Mouse (Mus musculus) left cerebral cortex, adult 8-10 months (tissue): ENCODE results near the gene B3galnt1. TPM values are rescaled to one million over a fixed set of nuclear protein-coding genes. Genes with fewer than 3 reads are reported as not detected.

Source experiments
- total RNA-seq, 4 experiments: library from RNA; stranded (reverse); gene quantifications; 2 replicates each; pipeline ENCODE4 v1.2.4; 2022

B3galnt1 gene
- total RNA-seq, 4 experiments from 2014 or later = 47.7 to 50.6 (median 48.5) TPM

Other genes with a start within 250 kb of the B3galnt1 start
- 10 to 100 TPM; 52.9 to 61.2 (median 57.6) TPM for gene Nmd3, start 123.0 kb upstream of the B3galnt1 start, total RNA-seq